Mouse (Mus musculus): Measurements from ENCODE around the gene Apex2.
"Not testable (repeated sequence)": the region's sequence is repeated elsewhere in the genome, so short reads cannot be mapped to it uniquely, and the experiment has no call there.

Apex2 gene

DNA sequence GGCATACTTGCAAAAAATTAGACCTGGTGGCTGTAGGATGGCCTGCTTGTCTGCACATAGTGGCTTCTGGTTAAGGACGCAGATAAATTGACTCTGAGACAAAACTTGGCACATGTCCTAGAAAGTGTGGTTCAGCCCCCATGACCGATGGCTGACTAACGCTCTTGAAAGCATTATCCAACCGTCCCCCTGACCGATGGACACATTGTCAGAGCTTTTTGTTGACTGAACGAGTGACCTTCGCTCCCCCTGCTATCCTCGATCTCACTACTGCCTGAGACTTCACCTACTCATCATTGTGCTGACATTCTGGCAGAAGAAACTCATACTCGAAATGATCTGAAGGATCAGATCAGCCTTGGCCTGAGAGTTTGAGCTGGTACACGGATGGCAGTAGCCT is 101.9 kb downstream of the Apex2 start:
- not testable (repeated sequence) for DNase-seq (ENCODE audit: low read depth)

GRCm38 (mm10) chrX:150486314-150487030 is 103.2 kb downstream of the Apex2 start:
- DNase-seq (ENCODE audit: low read depth) = not testable (repeated sequence)

DNA sequence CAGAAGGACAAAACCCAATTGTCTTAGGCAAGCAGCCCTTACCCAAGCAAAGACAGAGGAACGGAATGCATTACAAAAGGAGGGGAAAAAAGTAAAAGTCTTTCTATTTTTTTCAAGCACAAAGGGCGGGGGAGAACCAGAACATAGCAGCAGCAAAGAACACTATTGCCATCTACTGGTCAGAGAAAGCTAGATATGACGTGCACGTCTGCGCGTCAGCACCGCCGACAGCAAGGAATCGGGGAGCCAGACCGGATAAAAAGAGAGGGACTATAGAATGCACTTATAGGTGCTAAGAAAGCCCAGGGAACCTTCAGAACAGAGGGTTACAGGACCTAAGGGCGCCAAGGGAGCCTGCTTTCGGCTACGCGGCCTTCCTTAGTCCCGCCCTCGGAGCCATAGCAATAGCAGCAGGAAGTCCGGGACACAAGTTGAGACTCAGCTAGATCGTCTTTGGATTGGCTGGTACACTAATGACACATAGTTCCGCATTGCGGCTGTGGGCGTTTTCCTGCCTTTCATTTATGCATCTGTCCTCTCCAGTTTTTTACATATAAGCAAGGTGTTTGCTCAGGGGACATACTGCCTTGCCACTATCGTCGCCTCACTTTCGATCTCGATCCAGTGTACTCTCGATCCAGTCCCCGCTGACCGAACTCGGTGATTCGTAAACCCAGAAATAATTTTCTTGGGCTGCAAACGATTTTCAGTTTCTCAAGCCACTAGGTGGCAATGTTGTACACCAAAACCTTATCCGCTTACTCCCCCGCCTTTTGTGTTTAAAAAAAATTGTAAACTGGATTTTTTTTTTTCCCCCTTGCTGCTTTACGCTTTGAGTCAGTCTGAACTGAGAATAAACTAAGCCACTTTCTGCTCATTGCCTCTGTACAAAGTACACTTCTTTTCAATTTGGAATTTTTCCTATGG is 111.6 kb downstream of the Apex2 start:
- DNase-seq (ENCODE audit: low read depth) = peak; percentile 67

DNA sequence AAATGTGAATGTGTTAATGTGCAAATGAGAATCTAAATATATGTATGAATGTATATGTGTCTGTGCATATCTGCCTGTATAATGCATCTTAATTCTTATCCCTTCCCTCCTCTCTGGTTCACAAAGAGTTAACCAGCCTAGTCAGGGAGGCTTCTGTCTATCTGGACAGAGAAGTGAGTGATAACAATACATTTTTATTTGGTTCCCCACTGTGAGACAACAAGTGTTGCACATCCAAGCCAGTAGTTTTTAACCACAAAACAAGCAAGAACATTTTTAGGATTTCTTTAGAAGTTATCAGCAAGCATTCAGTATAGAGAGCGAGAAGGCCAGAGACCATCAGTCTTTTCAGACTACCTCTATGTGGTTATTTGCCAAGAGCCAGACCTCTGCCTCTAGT is 118.3 kb downstream of the Apex2 start:
- no peak for DNase-seq (ENCODE audit: low read depth)

All from c-Kit-positive CD71-positive TER-119-negative erythroid progenitor cells, embryonic 14.5 days (primary cell).